Mouse (Mus musculus) CD4-positive, CD25-positive, alpha-beta regulatory T cell (primary cell): ENCODE measurements around the gene Nudt3. TPM values are rescaled to one million over a fixed set of nuclear protein-coding genes. Genes with fewer than 3 reads are reported as not detected.

Experiments
- polyA plus RNA-seq: library from polyadenylated mRNA; unstranded; fragments of 100-300 nt; shearing (Covaris generic); gene quantifications from one replicate; pipeline ENCODE4 v1.2.1, GENCODE M21; 2017

Gene Nudt3
- 93.1 TPM for polyA plus RNA-seq

DNA sequence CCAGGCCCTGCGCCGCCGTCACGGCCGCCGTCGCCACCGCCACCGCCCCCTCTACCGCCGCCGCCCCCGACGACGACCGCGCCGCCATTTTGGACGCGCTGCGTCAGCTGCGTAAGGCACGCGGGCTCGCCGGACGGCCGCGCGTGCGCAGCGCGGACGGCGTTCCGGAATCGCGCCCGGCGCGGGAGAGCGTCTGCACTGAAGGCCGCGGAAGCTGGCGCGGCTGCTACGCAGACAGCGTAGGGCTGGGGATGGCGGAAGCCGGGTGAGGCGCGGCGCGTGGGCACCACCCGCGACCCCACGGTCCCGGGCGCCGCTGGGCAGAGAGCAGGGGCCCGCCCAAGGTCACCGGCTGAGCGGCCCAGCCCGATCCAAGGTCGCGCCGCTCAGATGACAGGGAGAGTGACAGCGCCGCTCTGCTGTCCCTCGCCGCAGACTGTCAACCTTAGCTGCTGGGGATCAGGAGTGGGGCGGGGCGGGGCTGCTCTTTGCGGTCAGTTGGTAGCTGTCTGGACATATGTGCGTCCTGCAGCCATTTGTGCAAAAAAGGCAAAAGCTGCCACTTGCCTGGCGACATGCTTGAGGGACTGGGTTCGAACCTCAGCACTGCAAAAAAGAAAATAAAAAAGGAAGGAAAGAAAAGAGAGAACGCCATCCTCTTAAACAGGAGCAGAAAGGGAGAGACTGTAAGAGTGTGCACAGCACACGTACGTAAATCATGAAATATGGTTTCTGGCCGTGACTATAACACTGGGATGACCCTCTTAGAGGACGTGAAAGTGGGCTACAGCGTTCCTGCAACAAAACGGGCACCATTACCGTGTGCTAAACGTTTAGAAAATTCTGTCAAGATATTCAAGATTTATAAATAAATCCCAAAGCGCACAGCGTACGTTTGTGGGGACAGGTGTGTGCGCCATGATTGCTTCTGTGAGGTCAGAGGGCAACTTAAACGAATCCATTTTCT is at the start of gene Nudt3:
TSS of gene Nudt3 (minus strand) at position 136 of the 967 bp plus-strand sequence.

DNA sequence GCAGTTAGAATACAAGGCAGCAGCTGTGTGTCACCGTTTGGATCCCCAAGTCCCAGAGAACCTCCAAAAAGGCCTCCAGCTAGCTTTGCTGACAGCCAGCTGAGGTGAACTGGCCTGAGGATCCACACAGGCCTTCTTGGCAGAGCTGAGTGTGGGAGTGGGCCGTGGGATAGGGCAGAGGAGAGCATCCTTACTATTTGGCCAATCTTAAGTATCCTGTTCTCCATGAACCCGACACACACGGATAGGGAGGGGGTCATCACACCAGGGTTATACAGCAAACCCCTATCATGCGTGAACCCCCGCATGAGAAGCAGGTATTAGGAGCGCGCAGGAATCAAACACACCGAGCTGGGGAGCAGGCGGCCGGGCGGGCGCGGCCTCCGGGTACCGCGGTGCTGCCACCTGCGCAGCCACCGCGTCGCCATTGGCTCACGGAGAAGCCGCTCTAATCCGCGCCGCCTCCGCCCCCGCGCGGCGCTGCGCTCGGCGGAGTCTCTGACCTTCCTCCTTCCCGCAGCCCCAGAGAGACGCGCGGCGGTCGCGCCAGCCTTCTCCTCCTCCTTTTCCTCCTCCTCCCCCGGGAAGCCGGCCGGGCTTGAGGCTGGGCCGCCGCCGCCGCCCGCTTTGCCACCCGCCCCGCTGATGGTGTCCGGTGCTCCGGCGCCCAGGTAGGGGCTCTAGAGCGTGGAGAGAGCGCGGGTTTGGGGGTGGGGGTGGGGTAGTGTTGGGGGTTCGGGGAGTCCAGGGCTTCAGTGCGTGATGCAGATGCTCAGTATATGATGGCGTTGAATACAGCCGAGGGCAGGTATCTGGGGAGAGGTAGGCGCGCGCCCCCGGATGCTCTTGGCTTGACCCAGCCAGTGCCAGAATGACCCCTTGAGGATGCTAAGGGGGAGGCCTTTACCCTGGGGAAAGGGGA is 32.1 kb upstream of the Nudt3 start, which contains the start of gene Pacsin1:
TSS of gene Pacsin1 (plus strand) at position 421 of the 922 bp plus-strand sequence.

DNA sequence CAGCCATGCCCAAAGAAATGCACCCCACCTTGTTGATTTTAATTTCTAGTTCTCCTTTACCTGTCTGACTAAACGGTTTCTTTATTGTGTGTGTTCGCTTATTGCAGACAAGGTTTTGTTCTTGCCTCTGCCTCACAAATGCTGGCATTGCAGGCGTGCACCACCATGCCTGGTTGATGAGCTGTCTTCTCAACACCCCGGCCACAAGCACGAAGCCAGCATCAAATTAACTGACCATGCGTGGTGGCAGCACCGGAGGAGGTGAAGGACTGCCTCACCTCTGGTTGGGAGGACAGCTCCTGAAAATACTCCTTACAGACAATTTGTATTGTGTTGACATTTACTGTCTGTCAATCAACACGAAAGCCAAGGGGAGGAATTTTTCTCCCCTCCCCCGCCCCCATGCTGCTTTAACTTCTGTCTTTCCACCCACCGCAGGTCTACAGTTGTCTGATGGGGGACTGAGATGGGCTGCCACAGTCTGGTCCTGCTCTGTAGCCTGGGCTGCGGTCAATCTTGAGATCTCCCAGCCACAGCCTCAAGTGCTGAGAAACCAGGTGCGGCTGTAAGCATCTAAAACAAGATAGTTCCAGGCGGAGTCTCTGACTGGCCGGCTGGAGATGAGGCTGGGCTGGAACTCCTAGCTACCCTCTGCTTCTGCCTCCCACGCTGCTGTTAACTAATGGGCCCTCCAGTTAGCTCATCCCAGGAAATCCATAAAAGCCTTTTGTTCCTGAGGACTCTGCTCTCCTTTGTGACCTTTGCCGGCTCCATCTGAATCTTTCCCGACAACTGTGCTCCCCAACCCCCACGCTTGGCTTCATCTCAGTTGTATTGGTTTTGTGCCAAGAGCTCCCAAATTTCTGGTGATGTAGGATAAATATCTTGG is 13.1 kb upstream of the Nudt3 start, which contains the start of gene Rps10:
TSS of gene Rps10 (minus strand) at position 538 of the 889 bp plus-strand sequence.

DNA sequence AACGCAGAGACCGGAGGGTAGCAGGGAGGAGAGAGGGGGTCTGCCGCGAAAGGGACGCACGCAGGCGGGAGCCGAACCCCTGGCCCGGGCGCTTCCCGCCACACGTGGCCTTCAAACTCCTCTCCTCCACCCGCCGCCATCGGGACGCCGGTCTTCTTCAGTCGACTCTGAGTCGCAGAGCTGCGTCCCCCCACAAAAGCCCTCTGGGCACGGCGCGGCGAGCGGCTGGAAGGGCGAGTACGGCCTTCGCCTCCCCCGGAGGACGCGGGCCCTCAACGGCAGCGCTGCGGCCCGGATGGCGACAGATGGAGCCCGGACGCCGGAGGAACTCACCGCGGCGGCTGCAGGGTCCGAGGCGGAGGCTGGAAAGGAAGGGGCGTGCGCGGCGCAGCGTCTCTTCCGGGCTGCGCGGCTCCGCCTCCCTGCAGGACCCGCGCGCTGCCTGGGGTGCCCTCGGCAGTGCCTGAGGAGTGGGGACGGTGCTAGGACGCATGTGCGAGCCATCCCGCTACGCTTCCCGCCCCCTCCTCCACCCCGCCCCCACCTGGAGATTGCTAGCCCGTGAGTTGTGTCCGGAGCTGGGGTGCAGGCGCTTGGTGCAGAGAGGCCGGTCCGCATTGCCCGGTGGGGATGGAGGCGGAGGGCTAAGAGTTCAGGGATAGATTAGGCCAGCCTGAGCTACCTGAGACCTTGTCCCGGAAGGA is 11.7 kb upstream of the Nudt3 start, which contains the start of gene RPS10-NUDT3:
TSS of gene RPS10-NUDT3 (minus strand) at position 352 of the 704 bp plus-strand sequence.

DNA sequence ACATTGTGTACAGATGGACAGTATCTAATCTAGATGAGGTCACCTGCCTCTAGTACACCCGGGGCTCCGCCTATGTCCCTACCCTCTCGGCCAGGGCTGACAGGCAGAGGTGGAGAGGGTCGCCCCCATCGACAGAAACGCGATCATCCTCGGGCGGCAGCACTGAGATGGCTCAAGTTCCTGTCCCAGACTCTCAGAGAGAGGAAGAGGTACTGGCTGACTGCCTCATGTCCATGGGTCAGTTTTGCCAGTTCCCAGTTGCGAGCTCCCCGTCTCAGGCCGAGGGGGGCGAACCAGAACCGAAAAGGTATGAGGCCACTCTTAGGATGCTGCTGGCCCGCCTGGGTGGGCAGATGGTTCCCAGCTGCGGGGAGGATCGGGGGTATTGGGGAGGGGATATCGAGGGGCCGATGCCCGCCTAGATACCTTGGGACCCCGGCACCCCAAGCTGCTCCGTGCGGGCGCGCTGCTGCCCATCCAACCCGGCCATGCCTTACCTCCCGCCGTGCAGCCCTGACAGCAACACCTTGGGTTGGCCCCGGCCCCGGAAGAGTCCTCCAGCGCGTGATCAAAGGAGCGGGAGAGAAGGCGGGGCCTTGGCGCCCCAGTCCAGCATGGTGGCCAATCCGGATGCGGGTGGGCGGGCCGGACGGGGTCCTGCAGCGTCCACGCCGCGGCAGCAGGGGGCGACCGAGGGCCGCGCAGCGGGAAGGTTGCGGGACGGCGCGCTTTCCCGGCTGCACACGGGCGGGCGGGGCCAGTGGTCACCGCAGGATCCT is 57.9 kb downstream of the Nudt3 start, which contains the start of gene AI413582:
TSS of gene AI413582 (minus strand) at position 594 of the 779 bp plus-strand sequence.

DNA sequence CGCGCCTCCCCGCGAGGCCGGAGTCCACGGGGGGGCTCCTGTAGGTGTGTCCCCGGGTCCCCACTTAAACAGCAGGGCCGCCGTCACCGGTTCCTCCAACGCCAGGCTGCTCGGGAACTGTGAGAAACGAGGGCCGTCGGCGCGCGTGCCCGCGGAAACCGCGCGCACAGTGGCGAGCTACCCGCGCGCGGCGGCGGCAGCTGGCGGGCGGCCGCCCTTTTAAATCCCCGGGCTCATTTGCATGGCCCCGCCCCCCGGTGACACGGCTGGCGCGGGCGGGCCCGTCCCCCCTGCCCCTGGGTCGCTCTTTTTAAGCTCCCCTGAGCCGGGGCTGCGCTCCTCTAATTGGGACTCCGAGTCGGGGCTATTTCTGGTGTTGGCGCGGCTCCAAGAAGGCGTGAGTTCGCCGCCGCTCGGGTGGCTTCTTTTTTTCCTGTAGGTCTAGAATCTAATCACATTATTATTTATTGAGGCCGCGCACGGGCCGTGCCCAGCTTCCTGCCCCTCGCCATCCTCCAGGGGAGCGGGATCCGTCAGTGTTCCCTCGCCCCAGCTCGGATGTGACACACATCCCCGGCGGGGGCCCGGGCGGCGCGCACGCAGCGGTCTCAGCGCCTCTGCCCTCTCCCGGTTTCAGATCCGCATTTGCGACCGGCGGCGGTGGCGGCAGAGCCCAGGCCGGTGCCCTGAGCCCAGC is 66.8 kb downstream of the Nudt3 start, which contains the start of gene Hmga1:
TSS of gene Hmga1 (plus strand) at position 183 of the 697 bp plus-strand sequence.

Other genes starting within 250 kb of the Nudt3 start
- 0.11 TPM for gene Grm4, start 102.1 kb downstream of the Nudt3 start, polyA plus RNA-seq
- gene Hmga1, start 67.0 kb downstream of the Nudt3 start, polyA plus RNA-seq: 91.2 TPM
- gene AI413582, start 57.7 kb downstream of the Nudt3 start, polyA plus RNA-seq: 128 TPM
- gene RPS10-NUDT3, start 11.7 kb upstream of the Nudt3 start, polyA plus RNA-seq: not detected
- 1,002 TPM for gene Rps10, start 13.2 kb upstream of the Nudt3 start, polyA plus RNA-seq
- gene Pacsin1, start 32.0 kb upstream of the Nudt3 start, polyA plus RNA-seq: 82.9 TPM
- gene Spdef, start 105.5 kb upstream of the Nudt3 start, polyA plus RNA-seq: not detected
- 22.6 TPM for gene D17Wsu92e, start 197.2 kb upstream of the Nudt3 start, polyA plus RNA-seq
- 184 TPM for gene Snrpc, start 214.7 kb upstream of the Nudt3 start, polyA plus RNA-seq
- 2.8 TPM for gene Uhrf1bp1, start 232.9 kb upstream of the Nudt3 start, polyA plus RNA-seq